Mouse (Mus musculus) erythroblast, embryonic 14.5 days (primary cell): ENCODE results near the gene Prune2. TPM values are rescaled to one million over a fixed set of nuclear protein-coding genes. Genes with fewer than 3 reads are reported as not detected.
A peak's percentile ranks its signal among the peaks of the same experiment; 100 is the strongest.

Experiments used
- H3K27me3 ChIP-seq: 2 replicates; pipeline ENCODE4 v1.6.1; 2012; ENCODE audit warnings: inconsistent platforms; ENCODE audit not compliant: control insufficient read depth
- H3K36me3 ChIP-seq: 2 replicates; pipeline ENCODE4 v1.6.1; 2012; ENCODE audit warnings: mild to moderate bottlenecking, inconsistent platforms; ENCODE audit not compliant: control insufficient read depth
- H3K4me1 ChIP-seq: 2 replicates; pipeline ENCODE4 v1.6.1; 2012; ENCODE audit warnings: inconsistent platforms; ENCODE audit not compliant: control insufficient read depth
- H3K4me3 ChIP-seq: replicated peaks from 2 replicates; pipeline ENCODE3; 2012; ENCODE audit warnings: moderate library complexity, mild to moderate bottlenecking, inconsistent platforms
- H3K9me3 ChIP-seq: 2 replicates; pipeline ENCODE4 v1.6.1; 2012; ENCODE audit warnings: low read length, inconsistent platforms, mixed read lengths; ENCODE audit not compliant: control insufficient read depth
- GATA1 ChIP-seq: IDR thresholded peaks from 2 replicates; pipeline ENCODE4 v1.6.1; 2012; ENCODE audit warnings: low read length, inconsistent platforms, mixed read lengths
- TAL1 ChIP-seq: IDR thresholded peaks from 3 replicates; pipeline ENCODE4 v1.6.1; 2012; ENCODE audit warnings: low read length, inconsistent platforms, mixed read lengths
- polyA plus RNA-seq: library from polyadenylated mRNA; stranded (reverse); fragments of >175 nt; gene quantifications from 2 replicates; pipeline ENCODE4 v1.2.3, GENCODE M21; 2012

Gene Prune2
- polyA plus RNA-seq, 1 experiment = not detected

DNA sequence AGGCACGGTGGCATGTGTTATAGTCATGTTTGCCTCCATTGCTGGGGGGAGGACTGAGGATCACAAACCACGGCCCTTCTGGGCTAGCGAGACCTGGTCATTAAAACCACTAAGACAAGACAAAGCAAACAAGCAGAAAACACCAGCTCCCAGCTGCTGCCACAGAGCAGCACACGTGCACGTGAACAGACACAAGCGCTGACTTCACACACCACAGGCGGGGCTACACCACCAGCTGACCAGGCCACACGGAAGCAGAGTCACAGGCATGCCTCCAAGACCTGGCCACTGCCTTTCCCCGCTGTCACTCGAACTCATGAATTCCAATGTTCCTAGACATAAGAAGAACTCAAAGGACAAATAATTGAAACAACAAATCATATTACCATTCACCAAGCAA, 125.5 kb downstream of the Prune2 start:
- Histone ChIP-seq H3K9me3 (no peaks in the 10 kb centered on the region), H3K4me3 (no peak overlapping the region), H3K4me1 (no peaks in the 10 kb centered on the region), H3K27me3 (no peaks in the 10 kb centered on the region), H3K36me3 (no peaks in the 10 kb centered on the region)
- TF ChIP-seq TAL1 (no peak), GATA1 (no peak)

DNA sequence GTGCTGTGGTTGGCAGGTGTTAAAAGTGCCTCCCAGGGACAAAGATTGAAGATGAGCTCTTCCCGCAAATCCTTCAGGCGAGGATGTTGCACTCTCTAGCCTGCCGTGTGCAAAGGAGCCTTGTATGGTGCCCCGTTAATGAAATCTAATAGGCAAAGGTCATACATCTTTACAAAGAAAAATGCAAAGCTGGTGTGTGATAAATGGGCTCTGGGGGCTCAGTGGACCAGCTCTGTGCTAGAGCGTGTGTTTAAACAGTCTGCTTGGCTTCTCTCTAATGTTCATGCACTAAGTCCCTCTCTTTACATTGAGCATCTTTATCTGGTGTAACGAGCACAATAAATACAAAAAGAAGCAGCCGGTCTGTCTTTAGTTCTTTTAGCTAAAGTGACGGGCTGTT, 138.1 kb downstream of the Prune2 start:
- Histone ChIP-seq H3K4me3 (no peak overlapping the region), H3K9me3 (no peaks in the 10 kb centered on the region), H3K4me1 (no peaks in the 10 kb centered on the region), H3K27me3 (no peaks in the 10 kb centered on the region), H3K36me3 (no peaks in the 10 kb centered on the region)
- no peak for TF ChIP-seq TAL1
- TF ChIP-seq GATA1 = no peak

DNA sequence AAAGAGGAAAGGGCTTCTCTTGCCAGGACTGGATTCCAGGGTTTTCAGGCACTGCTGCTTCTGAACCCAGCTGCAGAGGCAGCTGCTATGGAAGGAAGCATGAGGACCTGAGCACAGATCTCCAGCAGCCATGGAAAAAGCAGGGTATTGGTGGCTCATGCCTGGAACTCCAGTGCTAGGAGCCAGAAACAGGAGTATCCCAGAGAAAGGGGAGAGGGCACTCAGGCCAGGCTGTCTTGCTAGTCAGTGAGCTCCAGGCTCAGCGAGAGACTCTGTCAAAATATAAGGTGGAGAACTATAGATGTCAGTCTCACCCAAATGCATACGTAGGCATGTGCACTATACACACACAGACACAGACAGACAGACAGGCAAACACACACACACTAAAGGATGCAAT, 140.4 kb downstream of the Prune2 start:
- TF ChIP-seq GATA1 = no peak
- no peak for TF ChIP-seq TAL1

DNA sequence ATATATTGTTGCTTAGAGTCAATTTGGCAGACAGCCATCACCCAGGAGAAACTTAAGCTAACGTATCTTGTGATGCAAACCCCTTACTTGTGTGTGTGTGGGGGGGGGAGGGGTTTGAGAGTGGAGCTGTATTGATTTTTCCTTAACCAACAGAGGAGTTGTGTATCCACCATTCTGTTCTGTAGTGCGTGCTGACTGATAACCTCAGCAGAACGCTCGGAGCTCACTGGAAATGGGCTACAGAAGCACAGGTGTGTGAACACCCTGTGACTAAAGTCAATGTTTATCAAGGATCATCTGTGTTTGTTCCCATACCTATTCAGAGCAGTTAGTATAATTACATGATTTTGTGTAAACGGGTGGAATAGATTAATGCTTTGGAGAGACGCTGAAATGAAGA, 141.3 kb downstream of the Prune2 start:
- no peak overlapping the region for H3K4me3 ChIP-seq
- TF ChIP-seq TAL1 (no peak), GATA1 (no peak)

More for the DNA sequence above, 140.4 kb downstream of the Prune2 start:
- Histone ChIP-seq H3K4me1 (no peaks in the 10 kb centered on the region), H3K27me3 (no peaks in the 10 kb centered on the region), H3K36me3 (no peaks in the 10 kb centered on the region), H3K9me3 (no peaks in the 10 kb centered on the region), H3K4me3 (no peak overlapping the region)

DNA sequence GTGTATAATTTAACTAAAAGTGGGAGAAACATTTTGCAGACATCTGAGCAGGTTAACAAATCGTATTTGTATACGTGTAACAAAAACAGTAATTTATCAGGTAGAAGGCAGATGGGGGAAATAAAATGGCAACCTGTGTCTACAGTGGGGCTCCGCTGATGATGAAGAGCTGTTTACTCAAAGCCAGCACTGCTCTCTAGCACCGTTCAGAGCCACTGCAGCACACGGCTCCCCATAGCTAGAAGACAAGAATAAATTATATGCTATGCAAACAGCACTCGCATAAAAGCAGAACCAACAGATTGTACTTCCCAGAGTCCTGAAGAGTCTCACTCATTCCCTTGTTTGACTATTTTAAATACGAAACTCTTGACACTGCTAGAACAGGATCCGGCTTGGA, 152.9 kb downstream of the Prune2 start:
- Histone ChIP-seq H3K36me3 (no peaks in the 10 kb centered on the region), H3K9me3 (no peaks in the 10 kb centered on the region), H3K27me3 (no peaks in the 10 kb centered on the region), H3K4me3 (no peak overlapping the region), H3K4me1 (no peaks in the 10 kb centered on the region)
- TF ChIP-seq GATA1 = no peak
- no peak for TF ChIP-seq TAL1

More for the DNA sequence above, 141.3 kb downstream of the Prune2 start:
- Histone ChIP-seq H3K4me1 (no peaks in the 10 kb centered on the region), H3K36me3 (no peaks in the 10 kb centered on the region), H3K9me3 (no peaks in the 10 kb centered on the region), H3K27me3 (no peaks in the 10 kb centered on the region)

DNA sequence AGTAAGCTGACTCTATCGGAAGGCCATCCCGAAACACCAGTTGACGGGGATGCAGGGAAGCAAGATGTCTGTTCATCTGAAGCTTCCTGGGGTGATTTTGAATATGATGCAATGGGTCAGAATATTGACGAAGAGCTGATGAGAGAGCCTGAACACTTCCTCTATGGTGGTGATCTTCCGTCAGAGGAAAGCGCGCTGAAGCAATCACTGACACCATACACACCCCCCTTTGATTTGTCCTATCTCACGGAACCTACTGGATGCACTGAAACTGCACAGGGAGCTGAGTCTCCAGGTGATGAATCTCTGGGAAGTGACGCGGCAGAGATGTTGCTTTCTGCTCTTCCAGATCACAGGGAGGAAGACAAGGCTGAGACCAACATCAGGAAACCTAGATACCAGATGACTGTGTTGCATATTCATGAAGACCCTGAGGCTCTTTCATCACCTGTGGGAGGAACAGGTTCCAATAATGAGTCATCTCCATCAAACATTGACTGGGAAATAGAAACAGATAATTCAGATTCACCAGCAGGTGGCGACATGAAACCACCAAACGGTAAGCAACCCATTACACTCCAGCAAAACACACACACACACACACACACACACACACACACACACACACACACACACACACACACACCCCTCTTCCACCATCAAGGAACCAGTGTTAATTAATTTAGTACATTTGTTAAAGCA, 168.3 kb downstream of the Prune2 start:
- Histone ChIP-seq H3K4me3 (no peak overlapping the region), H3K27me3 (no peaks in the 10 kb centered on the region), H3K4me1 (no peaks in the 10 kb centered on the region), H3K9me3 (no peaks in the 10 kb centered on the region), H3K36me3 (no peaks in the 10 kb centered on the region)
- TF ChIP-seq GATA1 (no peak), TAL1 (no peak)

DNA sequence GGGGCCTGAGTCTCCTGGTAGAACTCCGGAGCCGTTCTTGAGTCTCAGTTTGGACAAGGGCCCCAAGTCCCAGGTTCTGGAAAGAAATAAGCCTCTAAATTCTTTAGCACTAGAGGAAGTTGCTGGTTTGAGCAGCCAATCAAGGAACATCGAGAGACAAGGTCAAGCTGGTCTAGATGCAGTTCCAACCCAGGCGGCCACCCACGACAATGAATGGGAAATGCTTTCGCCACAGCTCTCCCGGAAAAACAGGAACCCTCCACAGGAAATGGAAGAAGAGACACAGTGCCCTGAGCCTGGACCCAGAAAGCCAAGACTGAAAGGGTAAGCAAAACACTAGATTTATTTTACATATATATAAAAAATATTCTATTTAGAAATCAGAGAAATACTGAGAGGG, 169.5 kb downstream of the Prune2 start:
- Histone ChIP-seq H3K4me3 (no peak overlapping the region), H3K36me3 (no peaks in the 10 kb centered on the region), H3K4me1 (no peaks in the 10 kb centered on the region), H3K9me3 (no peaks in the 10 kb centered on the region), H3K27me3 (no peaks in the 10 kb centered on the region)
- TF ChIP-seq TAL1 (no peak), GATA1 (no peak)

DNA sequence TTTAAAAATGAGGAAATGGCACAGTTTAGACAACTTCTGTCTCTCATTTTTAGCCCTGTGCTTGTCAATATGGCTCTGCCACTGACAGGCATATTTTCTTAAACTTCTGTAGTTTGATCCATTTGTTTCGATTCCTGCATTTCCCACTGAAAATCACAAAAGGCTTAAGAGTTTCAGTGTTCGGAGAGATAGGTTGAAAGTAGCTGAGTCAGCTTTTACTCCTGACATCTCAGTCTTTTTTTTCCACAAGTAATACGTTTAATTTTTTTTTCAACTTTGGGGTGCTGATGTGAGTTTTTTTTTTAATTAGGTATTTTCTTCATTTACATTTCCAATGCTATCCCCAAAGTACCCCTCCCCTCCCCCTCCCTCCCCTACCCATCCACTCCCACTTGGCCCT, 174.6 kb downstream of the Prune2 start:
- no peaks in the 10 kb centered on the region for H3K9me3 ChIP-seq
- no peaks in the 10 kb centered on the region for H3K36me3 ChIP-seq
- no peak overlapping the region for H3K4me3 ChIP-seq
- TF ChIP-seq GATA1 = no peak
- TF ChIP-seq TAL1 = no peak
- H3K27me3 ChIP-seq = no peaks in the 10 kb centered on the region
- no peaks in the 10 kb centered on the region for H3K4me1 ChIP-seq

DNA sequence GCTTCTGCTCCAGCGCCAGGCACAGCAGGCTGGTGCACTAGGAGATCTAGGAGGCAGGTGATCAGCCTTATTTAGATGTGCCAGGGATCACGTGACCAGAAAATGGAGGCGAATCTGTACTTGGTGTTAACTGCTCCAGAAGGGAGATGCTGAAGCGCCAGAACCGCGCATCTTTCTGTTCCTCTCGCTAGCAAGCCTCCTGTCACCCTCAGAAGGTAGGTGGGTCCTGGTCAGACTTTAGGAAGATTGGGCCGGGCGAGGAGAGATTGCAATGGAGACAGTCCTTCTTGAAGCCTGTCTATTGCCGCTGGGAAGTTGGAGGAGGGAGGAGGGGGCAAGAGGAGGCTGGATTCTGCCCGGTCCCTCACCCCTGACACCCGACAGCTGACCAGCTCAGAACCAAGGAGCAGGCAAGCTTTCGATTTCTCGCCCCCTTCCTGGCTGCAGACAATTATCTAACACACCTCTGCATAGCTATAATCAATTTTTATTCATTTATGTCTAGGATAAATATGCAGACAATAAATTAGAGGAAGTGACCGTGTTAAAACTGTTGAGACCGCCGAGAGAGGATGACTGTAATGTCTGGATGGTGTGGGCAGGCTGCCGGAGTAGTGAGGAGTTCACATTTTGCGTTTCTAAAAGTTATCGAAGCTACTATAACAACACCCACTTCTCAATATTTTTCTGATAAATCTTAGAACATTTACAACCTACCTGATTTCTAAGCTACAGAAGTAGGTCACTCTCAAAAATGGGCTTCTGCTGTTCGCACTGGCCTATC, 181.0 kb downstream of the Prune2 start:
- TF ChIP-seq GATA1 (no peak), TAL1 (no peak)
- Histone ChIP-seq H3K27me3 (peaks cover 29% of the 10 kb centered on the region), H3K9me3 (no peaks in the 10 kb centered on the region), H3K4me3 (peak overlapping the region; percentile 30), H3K36me3 (no peaks in the 10 kb centered on the region), H3K4me1 (peaks cover 15% of the 10 kb centered on the region)
